Mouse (Mus musculus) erythroblast, embryonic 14.5 days (primary cell): ENCODE results near the gene Atf7ip.

ENCODE experiments used
- GATA1 ChIP-seq: IDR thresholded peaks from 2 replicates; pipeline ENCODE4 v1.6.1; 2012; ENCODE audit warnings: low read length, inconsistent platforms, mixed read lengths
- TAL1 ChIP-seq: IDR thresholded peaks from 3 replicates; pipeline ENCODE4 v1.6.1; 2012; ENCODE audit warnings: low read length, inconsistent platforms, mixed read lengths

DNA sequence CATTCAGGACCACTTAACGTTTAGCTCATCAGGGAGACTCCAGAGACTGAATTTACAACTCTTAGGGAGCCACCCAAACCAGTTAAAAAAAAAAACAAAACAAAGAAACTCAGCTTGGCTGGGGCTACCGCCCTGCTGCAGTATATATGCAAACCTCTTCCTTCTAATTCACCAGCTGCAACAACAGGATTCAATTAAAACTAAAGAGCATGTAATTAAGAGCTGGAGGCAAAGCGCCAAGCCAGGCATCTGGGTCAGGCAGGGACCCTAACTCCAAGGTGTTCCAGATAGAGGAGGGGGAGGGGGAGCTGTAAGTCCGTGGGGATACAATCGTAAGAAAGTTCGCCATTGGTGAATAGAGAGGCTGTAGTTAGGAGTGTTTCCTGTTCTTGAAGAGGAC, 140.2 kb downstream of the Atf7ip start:
- TF ChIP-seq GATA1 = no peak
- no peak for TF ChIP-seq TAL1
